Mouse (Mus musculus): ENCODE measurements around the gene Map6. TPM values are rescaled to one million over a fixed set of nuclear protein-coding genes. Genes with fewer than 3 reads are reported as not detected.

The Map6 gene
- polyA plus RNA-seq, 1 experiment from 2014 or later = 1.7 TPM

DNA sequence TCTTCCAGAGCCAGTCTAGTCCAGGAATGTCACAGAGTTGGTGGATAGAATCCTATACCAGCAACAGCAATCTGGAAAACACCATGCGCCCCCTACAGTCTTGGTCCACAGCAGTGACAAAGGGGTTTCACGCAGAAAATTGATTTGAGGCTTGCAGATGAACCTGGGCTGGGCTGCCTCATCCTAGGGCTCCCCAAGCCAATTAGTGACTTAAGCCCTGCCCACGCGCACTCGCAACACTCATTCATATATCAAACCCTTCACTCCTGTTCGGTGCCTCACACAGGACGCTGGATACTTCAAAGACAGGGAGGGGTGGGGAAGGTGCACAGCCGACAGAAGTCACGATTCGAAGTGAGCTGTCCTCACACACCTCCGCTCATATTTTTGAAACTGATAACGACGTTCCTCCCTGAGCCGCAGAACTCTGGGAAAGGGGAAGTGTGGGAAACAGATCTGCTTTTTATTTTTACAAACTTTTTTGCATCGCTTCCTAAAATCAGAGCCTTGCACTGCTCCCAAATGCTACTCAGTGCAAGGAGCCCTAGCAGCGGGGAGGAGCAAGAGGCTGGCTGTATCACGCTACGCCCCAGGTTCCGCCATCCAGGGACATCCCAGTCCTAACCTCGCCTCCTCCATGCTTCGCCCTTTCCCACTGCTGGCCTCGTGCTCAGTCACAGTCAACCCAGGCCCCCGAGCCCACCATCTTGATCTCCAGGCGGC, 113.4 kb downstream of the Map6 start:
- peak overlapping the region; percentile 74 for H3K9ac ChIP-seq (replicated peaks; ENCODE audit: low read length)
- 0% methylated on average over 24 of the region's 24 CpGs for WGBS
- H3K4me1 ChIP-seq (ENCODE audit: insufficient read depth, low read length) = peaks cover 43% of the 10 kb centered on the region
- H3K27ac ChIP-seq (ENCODE audit: low read length) = peak overlapping the region; percentile 94
- peak overlapping the region; percentile 72 for H3K4me3 ChIP-seq (ENCODE audit: low read length)
- H3K4me2 ChIP-seq (replicated peaks; ENCODE audit: low read depth, low read length) = peak overlapping the region; percentile 96
- H3K36me3 ChIP-seq (ENCODE audit: insufficient read depth, low read length) = no peaks in the 10 kb centered on the region
- peak; percentile 73 for ATAC-seq (ENCODE audit: low FRiP score, low TSS enrichment)
- H3K27me3 ChIP-seq (ENCODE audit: insufficient read depth, low read length) = no peaks in the 10 kb centered on the region
- no peaks in the 10 kb centered on the region for H3K9me3 ChIP-seq (ENCODE audit: low read length)

DNA sequence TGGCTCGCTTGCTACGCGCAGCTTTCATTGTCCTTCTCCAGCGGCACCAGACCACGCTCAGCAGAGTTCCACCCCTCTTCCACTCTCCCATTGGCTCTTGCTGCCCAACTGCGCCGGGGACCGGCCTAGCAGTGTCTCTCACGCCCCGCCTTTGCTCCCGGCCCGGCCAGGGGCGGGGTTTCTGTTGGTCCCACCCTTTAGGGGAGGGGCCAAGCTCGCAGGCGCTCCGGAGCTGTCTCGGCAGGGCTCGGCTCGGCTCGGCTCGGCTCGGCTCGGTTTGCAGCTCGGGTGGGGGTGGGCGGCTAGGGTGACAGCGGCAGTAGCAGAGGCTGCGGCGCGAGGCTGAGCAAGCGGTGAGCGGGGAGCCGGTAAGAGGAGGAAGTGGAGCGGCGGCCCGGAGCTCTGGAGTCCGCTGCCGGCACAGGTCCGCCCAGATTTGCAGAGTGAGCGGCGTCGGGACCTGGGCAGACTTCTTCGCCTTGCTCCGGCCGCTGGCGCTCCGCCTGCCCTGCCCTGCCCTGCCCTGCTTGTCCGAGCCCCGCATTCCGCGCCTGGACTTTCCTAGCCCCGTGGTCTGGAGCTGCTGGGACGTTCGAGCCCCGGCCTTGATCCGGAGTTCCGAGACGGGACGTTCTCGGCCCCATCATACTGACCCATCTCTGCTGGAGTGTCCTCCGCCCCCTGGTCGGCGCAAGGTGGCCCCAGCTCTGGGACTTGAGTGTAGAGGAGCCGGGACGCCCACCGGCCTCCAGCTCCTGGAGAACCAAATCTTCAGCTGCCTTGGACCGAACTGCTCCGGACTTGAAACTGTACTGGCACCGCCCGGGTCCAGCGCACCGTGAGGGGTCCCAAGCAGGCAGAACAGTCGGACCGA, 114.2 kb downstream of the Map6 start, which contains the start of gene Gdpd5:
Gdpd5 (plus strand) TSS at position 201 of the 874 bp plus-strand sequence.
- Histone ChIP-seq H3K9me3 (ENCODE audit: low read length) (no peaks in the 10 kb centered on the region), H3K36me3 (ENCODE audit: insufficient read depth, low read length) (no peaks in the 10 kb centered on the region), H3K27ac (ENCODE audit: low read length) (peak within 1 kb of the TSS; percentile 94), H3K4me3 (ENCODE audit: low read length) (peak within 1 kb of the TSS; percentile 72), H3K4me1 (ENCODE audit: insufficient read depth, low read length) (peaks cover 51% of the 10 kb centered on the region), H3K4me2 (replicated peaks; ENCODE audit: low read depth, low read length) (peak within 1 kb of the TSS; percentile 96), H3K27me3 (ENCODE audit: insufficient read depth, low read length) (no peaks in the 10 kb centered on the region), H3K9ac (replicated peaks; ENCODE audit: low read length) (peak within 1 kb of the TSS; percentile 74)
- under 1% methylated on average over 69 of the region's 73 CpGs for WGBS
- peak; percentile 97 for ATAC-seq (ENCODE audit: low FRiP score, low TSS enrichment)

DNA sequence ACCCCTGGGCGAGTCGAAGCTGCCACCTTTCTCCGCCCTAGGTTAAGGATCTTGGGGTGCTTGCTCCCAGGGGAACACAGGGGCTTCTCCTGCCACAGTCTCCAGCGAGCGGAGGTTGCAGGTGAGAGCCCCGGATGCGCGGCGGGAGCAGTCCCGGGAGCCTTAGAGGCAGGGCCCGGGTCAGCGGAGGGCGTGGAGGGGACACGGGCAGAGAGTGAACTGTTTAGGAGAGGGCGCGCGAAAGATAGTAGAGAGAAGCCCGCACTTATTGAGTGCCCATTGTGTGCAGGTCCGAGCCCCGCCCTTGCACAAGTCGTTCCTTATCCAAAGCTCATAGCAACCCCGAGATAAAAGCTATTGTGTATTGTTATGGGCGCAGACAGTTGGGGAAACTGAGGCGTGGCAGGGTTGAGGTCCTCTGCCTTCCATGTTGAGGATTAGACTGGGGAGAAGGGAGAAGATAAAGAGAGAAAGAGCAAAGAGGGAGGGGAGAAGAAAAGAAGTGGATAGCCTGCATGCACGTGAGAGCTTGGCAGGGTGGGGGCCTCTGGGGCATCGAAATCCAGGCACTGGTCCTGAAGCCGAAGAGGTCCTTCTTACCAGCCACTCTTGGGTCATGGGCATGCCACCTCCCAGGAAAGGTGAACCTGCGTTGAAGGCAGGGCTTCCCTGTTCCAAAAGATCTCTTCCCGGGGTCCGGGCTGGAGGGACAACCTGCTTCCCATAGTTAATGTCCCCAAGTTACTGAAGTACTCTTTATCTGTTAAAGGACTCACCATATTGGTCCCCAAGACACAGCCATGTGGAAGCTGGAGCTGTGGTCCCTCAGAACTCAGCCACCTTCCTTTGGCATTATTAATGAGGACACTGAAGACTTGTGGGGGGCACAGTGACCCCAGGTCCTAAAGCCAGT, 115.1 kb downstream of the Map6 start:
- H3K4me1 ChIP-seq (ENCODE audit: insufficient read depth, low read length) = peaks cover 53% of the 10 kb centered on the region
- no peaks in the 10 kb centered on the region for H3K36me3 ChIP-seq (ENCODE audit: insufficient read depth, low read length)
- ATAC-seq (ENCODE audit: low FRiP score, low TSS enrichment) = no peak
- no peaks in the 10 kb centered on the region for H3K27me3 ChIP-seq (ENCODE audit: insufficient read depth, low read length)
- H3K9ac ChIP-seq (replicated peaks; ENCODE audit: low read length) = peak overlapping the region; percentile 64
- H3K9me3 ChIP-seq (ENCODE audit: low read length) = no peaks in the 10 kb centered on the region
- WGBS = 13% methylated on average over 30 of the region's 30 CpGs
- H3K4me2 ChIP-seq (replicated peaks; ENCODE audit: low read depth, low read length) = peak overlapping the region; percentile 96
- H3K27ac ChIP-seq (ENCODE audit: low read length) = peak overlapping the region; percentile 84; the same call in 1 of the 2 replicates
- peak overlapping the region; percentile 72 for H3K4me3 ChIP-seq (ENCODE audit: low read length)

DNA sequence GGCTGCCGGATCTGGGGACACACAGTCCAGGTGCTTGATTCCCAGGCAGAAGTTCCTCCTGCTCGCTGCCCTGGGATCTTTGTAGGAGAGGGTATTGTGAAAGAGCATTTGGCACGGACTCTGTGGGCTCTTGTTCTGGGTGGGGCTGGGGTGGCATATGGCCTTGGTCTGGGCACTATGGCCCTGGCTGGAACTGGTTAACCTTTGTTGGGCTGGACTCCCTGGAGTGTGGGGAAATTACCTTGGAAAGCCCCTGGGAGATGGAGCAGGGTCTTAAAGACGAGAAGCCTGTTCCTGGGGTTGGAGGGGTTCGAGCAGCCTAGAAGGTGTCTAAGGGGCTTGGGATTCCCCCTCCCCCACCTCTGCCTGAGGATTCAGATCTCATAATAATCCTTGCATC, 116.0 kb downstream of the Map6 start:
- H3K9ac ChIP-seq (replicated peaks; ENCODE audit: low read length) = peak overlapping the region; percentile 64
- ATAC-seq (ENCODE audit: low FRiP score, low TSS enrichment) = no peak
- H3K36me3 ChIP-seq (ENCODE audit: insufficient read depth, low read length) = no peaks in the 10 kb centered on the region
- H3K4me1 ChIP-seq (ENCODE audit: insufficient read depth, low read length) = peaks cover 58% of the 10 kb centered on the region
- H3K4me2 ChIP-seq (replicated peaks; ENCODE audit: low read depth, low read length) = peak overlapping the region; percentile 96
- H3K27me3 ChIP-seq (ENCODE audit: insufficient read depth, low read length) = no peaks in the 10 kb centered on the region
- H3K4me3 ChIP-seq (ENCODE audit: low read length) = peak overlapping the region; percentile 72
- 66% methylated on average over 5 of the region's 5 CpGs for WGBS
- H3K9me3 ChIP-seq (ENCODE audit: low read length) = no peaks in the 10 kb centered on the region
- H3K27ac ChIP-seq (ENCODE audit: low read length) = peak overlapping the region; percentile 84

- Histone ChIP-seq H3K4me2 (replicated peaks; ENCODE audit: low read depth, low read length) (peak overlapping the region; percentile 96), H3K4me1 (ENCODE audit: insufficient read depth, low read length) (peaks cover 58% of the 10 kb centered on the region), H3K27ac (ENCODE audit: low read length) (peak overlapping the region; percentile 84), H3K4me3 (ENCODE audit: low read length) (peak overlapping the region; percentile 72), H3K9ac (replicated peaks; ENCODE audit: low read length) (peak overlapping the region; percentile 64), H3K36me3 (ENCODE audit: insufficient read depth, low read length) (no peaks in the 10 kb centered on the region), H3K27me3 (ENCODE audit: insufficient read depth, low read length) (no peaks in the 10 kb centered on the region), H3K9me3 (ENCODE audit: low read length) (no peaks in the 10 kb centered on the region)
- WGBS = 29% methylated on average over 4 of the region's 4 CpGs
- ATAC-seq (ENCODE audit: low FRiP score, low TSS enrichment) = no peak
Observed at GRCm38 (mm10) chr7:99384101-99384611, 116.9 kb downstream of the Map6 start.

DNA sequence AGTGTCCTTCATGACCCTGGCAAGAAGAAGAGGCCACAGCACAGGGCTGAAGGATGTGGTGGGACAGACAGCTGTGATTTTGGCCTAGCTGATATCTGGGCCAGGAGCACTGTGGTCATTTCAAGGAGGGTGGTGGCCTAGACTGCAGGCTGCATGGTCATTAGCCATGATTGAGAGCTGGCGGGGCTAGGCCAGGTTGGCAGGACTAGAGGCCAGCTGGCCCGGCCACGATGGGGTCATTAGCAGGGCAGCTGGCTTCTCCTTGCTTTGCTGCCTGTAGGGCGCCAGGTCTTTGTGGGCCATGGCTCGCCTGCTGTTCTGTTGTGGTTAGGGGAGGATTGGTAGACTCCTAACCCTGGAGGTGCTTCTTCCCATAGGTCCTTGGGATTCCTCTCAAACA, 118.8 kb downstream of the Map6 start:
- WGBS = 52% methylated on average over 5 of the region's 5 CpGs
- Histone ChIP-seq H3K27ac (ENCODE audit: low read length) (no peak overlapping the region), H3K9ac (replicated peaks; ENCODE audit: low read length) (no peak overlapping the region), H3K9me3 (ENCODE audit: low read length) (no peaks in the 10 kb centered on the region), H3K4me2 (replicated peaks; ENCODE audit: low read depth, low read length) (no peak overlapping the region), H3K36me3 (ENCODE audit: insufficient read depth, low read length) (no peaks in the 10 kb centered on the region), H3K27me3 (ENCODE audit: insufficient read depth, low read length) (no peaks in the 10 kb centered on the region), H3K4me1 (ENCODE audit: insufficient read depth, low read length) (peaks cover 59% of the 10 kb centered on the region), H3K4me3 (ENCODE audit: low read length) (no peak overlapping the region)
- no peak for ATAC-seq (ENCODE audit: low FRiP score, low TSS enrichment)

Other genes starting within 250 kb of the Map6 start
- 16.6 and 18.7 TPM in 2 replicates for gene Uvrag, start 126.3 kb upstream of the Map6 start, polyA plus RNA-seq (2015; fragmentation: Nextera tagmentation; extraction: Ambion mirVana)
- gene Dgat2, start 84.7 kb upstream of the Map6 start, polyA plus RNA-seq (2015; fragmentation: Nextera tagmentation; extraction: Ambion mirVana) = 41.6 and 43.4 TPM in 2 replicates
- 12.2 and 14.9 TPM in 2 replicates for gene Mogat2, start 28.8 kb upstream of the Map6 start, polyA plus RNA-seq (2015; fragmentation: Nextera tagmentation; extraction: Ambion mirVana)
- 1,752 and 1,857 TPM in 2 replicates for gene Serpinh1, start 85.8 kb downstream of the Map6 start, polyA plus RNA-seq (2015; fragmentation: Nextera tagmentation; extraction: Ambion mirVana)
- gene Gdpd5, start 114.0 kb downstream of the Map6 start, polyA plus RNA-seq (2015; fragmentation: Nextera tagmentation; extraction: Ambion mirVana) = 20.5 TPM in 2 replicates
- gene Klhl35, start 198.6 kb downstream of the Map6 start, polyA plus RNA-seq (2015; fragmentation: Nextera tagmentation; extraction: Ambion mirVana) = 0.66 and 0.75 TPM in 2 replicates
- 746 and 752 TPM in 2 replicates for gene Rps3, start 216.3 kb downstream of the Map6 start, polyA plus RNA-seq (2015; fragmentation: Nextera tagmentation; extraction: Ambion mirVana)

Measured in kidney, embryonic 16.5 days (tissue).